Mouse (Mus musculus) heart, embryonic 12.5 days (tissue): ENCODE measurements around the gene Fam166a. TPM values are rescaled to one million over a fixed set of nuclear protein-coding genes. Genes with fewer than 3 reads are reported as not detected.
"Not testable (repeated sequence)": the region's sequence is repeated elsewhere in the genome, so short reads cannot be mapped to it uniquely, and the experiment has no call there.

Experiments used
- ATAC-seq: fragments of 200-750 bp; cut with Nextera tagmentation; 2 replicates; pipeline ENCODE4 v1.8.0; 2017; ENCODE audit warnings: moderate TSS enrichment, moderate library complexity; ENCODE audit not compliant: insufficient number of reproducible peaks, low FRiP score
- H3K27ac ChIP-seq: fragments of 300-500 bp; sonication (generic); 2 replicates; pipeline ENCODE4 v1.5.1; 2016; ENCODE audit warnings: mild to moderate bottlenecking, moderate library complexity; ENCODE audit not compliant: poor library complexity, severe bottlenecking
- H3K27me3 ChIP-seq: fragments of 300-500 bp; sonication (generic); replicated peaks from 2 replicates; pipeline ENCODE4 v1.6.1; 2016; ENCODE audit warnings: mild to moderate bottlenecking, moderate library complexity
- H3K36me3 ChIP-seq: fragments of 300-500 bp; sonication (generic); 2 replicates; pipeline ENCODE4 v1.6.1; 2016; ENCODE audit warnings: mild to moderate bottlenecking, moderate library complexity
- H3K4me1 ChIP-seq: fragments of 300-500 bp; sonication (generic); replicated peaks from 2 replicates; pipeline ENCODE4 v1.6.1; 2016; ENCODE audit warnings: mild to moderate bottlenecking
- H3K4me2 ChIP-seq: fragments of 300-500 bp; sonication (generic); 2 replicates; pipeline ENCODE4 v1.6.1; 2016; ENCODE audit warnings: mild to moderate bottlenecking, moderate library complexity
- H3K4me3 ChIP-seq: fragments of 300-500 bp; sonication (generic); 2 replicates; pipeline ENCODE4 v1.5.1; 2016; ENCODE audit warnings: mild to moderate bottlenecking
- H3K9ac ChIP-seq: fragments of 300-500 bp; sonication (generic); 2 replicates; pipeline ENCODE4 v1.6.1; 2016; ENCODE audit warnings: mild to moderate bottlenecking, moderate library complexity
- H3K9me3 ChIP-seq: fragments of 300-500 bp; sonication (generic); replicated peaks from 2 replicates; pipeline ENCODE4 v1.6.1; 2016; ENCODE audit warnings: mild to moderate bottlenecking, moderate library complexity
- WGBS: fragments of 180-500 bp; shearing (Covaris S2); methylation state at CpG from one replicate; pipeline ENCODE4 v1.1.7; 2016; 5-methylcytosine and 5-hydroxymethylcytosine counted together
- polyA plus RNA-seq: library from polyadenylated mRNA; unstranded; fragments of >200 nt; fragmentation: Nextera tagmentation; extraction: Ambion mirVana; gene quantifications from 2 replicates; pipeline ENCODE4 v1.2.1, GENCODE M21; 2016

The Fam166a gene
- polyA plus RNA-seq, 1 experiment from 2014 or later: not detected

- Histone ChIP-seq H3K4me1 (peaks cover 14% of the 10 kb centered on the region), H3K9me3 (no peaks in the 10 kb centered on the region), H3K9ac (no peak within 1 kb of the TSS), H3K4me3 (no peak within 1 kb of the TSS), H3K27me3 (peaks cover 25% of the 10 kb centered on the region), H3K36me3 (peaks cover 54% of the 10 kb centered on the region), H3K4me2 (no peak within 1 kb of the TSS), H3K27ac (no peak within 1 kb of the TSS)
- 88% methylated on average over 10 of the region's 10 CpGs for WGBS
- no peak for ATAC-seq
Measured at GRCm38 (mm10) chr2:25246183-25247072, 27.9 kb downstream of the Fam166a start, which contains the start of gene AL732309.1. Gene AL732309.1 (minus strand): TSS chr2:25246863.

- Histone ChIP-seq H3K9me3 (no peaks in the 10 kb centered on the region), H3K27me3 (no peaks in the 10 kb centered on the region), H3K4me3 (no peak overlapping the region), H3K9ac (no peak overlapping the region), H3K36me3 (peaks cover 54% of the 10 kb centered on the region), H3K4me1 (peaks cover 17% of the 10 kb centered on the region), H3K27ac (no peak overlapping the region), H3K4me2 (no peak overlapping the region)
- 78% methylated on average over 1 of the region's 1 CpGs for WGBS
- no peak for ATAC-seq
Measured at GRCm38 (mm10) chr2:25252331-25252730, 33.8 kb downstream of the Fam166a start.

GRCm38 (mm10) chr2:25255284-25255779, 36.8 kb downstream of the Fam166a start, which contains the start of gene Tmem203:
Gene Tmem203 (plus strand): TSS chr2:25255439.
- Histone ChIP-seq H3K27me3 (no peaks in the 10 kb centered on the region), H3K4me1 (peaks cover 17% of the 10 kb centered on the region), H3K36me3 (peaks cover 25% of the 10 kb centered on the region), H3K4me3 (peak within 1 kb of the TSS; percentile 71), H3K9me3 (no peaks in the 10 kb centered on the region), H3K27ac (peak within 1 kb of the TSS; percentile 55), H3K4me2 (peak within 1 kb of the TSS; percentile 99), H3K9ac (peak within 1 kb of the TSS; percentile 91)
- under 1% methylated on average over 39 of the region's 39 CpGs for WGBS
- peak; percentile 89 for ATAC-seq

- Histone ChIP-seq H3K4me1 (peaks cover 17% of the 10 kb centered on the region), H3K4me3 (peak overlapping the region; percentile 71), H3K4me2 (peak overlapping the region; percentile 99), H3K36me3 (peaks cover 12% of the 10 kb centered on the region), H3K9ac (peak overlapping the region; percentile 91)
- H3K27me3 ChIP-seq, H3K9me3 ChIP-seq, H3K27ac ChIP-seq, ATAC-seq: not testable (repeated sequence)
- 57% methylated on average over 12 of the region's 12 CpGs for WGBS
Measured at GRCm38 (mm10) chr2:25256443-25257109, 38.0 kb downstream of the Fam166a start.

GRCm38 (mm10) chr2:25257250-25257649, 38.7 kb downstream of the Fam166a start:
- peaks cover 17% of the 10 kb centered on the region for H3K4me1 ChIP-seq
- not testable (repeated sequence) for H3K27me3 ChIP-seq, H3K9ac ChIP-seq, H3K9me3 ChIP-seq, H3K4me3 ChIP-seq, H3K27ac ChIP-seq, H3K36me3 ChIP-seq, H3K4me2 ChIP-seq, ATAC-seq
- 80% methylated on average over 5 of the region's 5 CpGs for WGBS

- Histone ChIP-seq H3K36me3 (no peaks in the 10 kb centered on the region), H3K4me3 (no peak overlapping the region), H3K9ac (no peak overlapping the region), H3K9me3 (no peaks in the 10 kb centered on the region), H3K27me3 (peaks cover 6% of the 10 kb centered on the region), H3K27ac (no peak overlapping the region), H3K4me1 (peaks cover 25% of the 10 kb centered on the region), H3K4me2 (no peak overlapping the region)
- 48% methylated on average over 2 of the region's 2 CpGs for WGBS
- ATAC-seq: no peak
Measured at GRCm38 (mm10) chr2:25258887-25259286, 40.3 kb downstream of the Fam166a start.

- no peak; the same call in 1 of the 2 replicates for ATAC-seq
Measured at GRCm38 (mm10) chr2:25261870-25262269, 43.3 kb downstream of the Fam166a start.

GRCm38 (mm10) chr2:25262291-25262767, 43.8 kb downstream of the Fam166a start, which contains the start of gene Tprn:
Gene Tprn (plus strand): TSS chr2:25262618.
- Histone ChIP-seq H3K4me3 (peak within 1 kb of the TSS; percentile 77), H3K9me3 (no peaks in the 10 kb centered on the region), H3K27me3 (peaks cover 18% of the 10 kb centered on the region), H3K36me3 (no peaks in the 10 kb centered on the region), H3K27ac (no peak within 1 kb of the TSS), H3K4me1 (peaks cover 38% of the 10 kb centered on the region), H3K9ac (peak within 1 kb of the TSS; percentile 74), H3K4me2 (peak within 1 kb of the TSS; percentile 93)
- WGBS: under 1% methylated on average over 39 of the region's 39 CpGs
- ATAC-seq: peak; percentile 97

More at GRCm38 (mm10) chr2:25261870-25262269, 43.3 kb downstream of the Fam166a start:
- no peak overlapping the region for H3K27ac ChIP-seq
- peaks cover 18% of the 10 kb centered on the region for H3K27me3 ChIP-seq
- no peaks in the 10 kb centered on the region for H3K36me3 ChIP-seq
- H3K9ac ChIP-seq: no peak overlapping the region; the same call in 1 of the 2 replicates
- H3K4me3 ChIP-seq: peak overlapping the region; percentile 77
- H3K4me1 ChIP-seq: peaks cover 34% of the 10 kb centered on the region
- H3K9me3 ChIP-seq: no peaks in the 10 kb centered on the region
- WGBS: 45% methylated on average over 12 of the region's 12 CpGs
- peak overlapping the region; percentile 93 for H3K4me2 ChIP-seq

- peak; percentile 12 for ATAC-seq
- no peaks in the 10 kb centered on the region for H3K9me3 ChIP-seq
- H3K4me3 ChIP-seq: peak overlapping the region; percentile 77
- peaks cover 18% of the 10 kb centered on the region for H3K27me3 ChIP-seq
- H3K9ac ChIP-seq: peak overlapping the region; percentile 74
- H3K27ac ChIP-seq: no peak overlapping the region
- H3K4me2 ChIP-seq: peak overlapping the region; percentile 93
- no peaks in the 10 kb centered on the region for H3K36me3 ChIP-seq
- under 1% methylated on average over 80 of the region's 82 CpGs for WGBS
- H3K4me1 ChIP-seq: peaks cover 43% of the 10 kb centered on the region
Measured at GRCm38 (mm10) chr2:25262795-25263622, 44.5 kb downstream of the Fam166a start.

- 23% methylated on average over 12 of the region's 12 CpGs for WGBS
- H3K9ac ChIP-seq: peak overlapping the region; percentile 74
- H3K4me3 ChIP-seq: peak overlapping the region; percentile 77
Measured at GRCm38 (mm10) chr2:25263623-25264285, 45.2 kb downstream of the Fam166a start.

More at GRCm38 (mm10) chr2:25263623-25264285, 45.2 kb downstream of the Fam166a start:
- no peak overlapping the region for H3K27ac ChIP-seq
- H3K4me2 ChIP-seq: peak overlapping the region; percentile 93
- no peaks in the 10 kb centered on the region for H3K9me3 ChIP-seq
- ATAC-seq: no peak
- 0 out of 2 replicates have a peak, but pooled peaks cover 5% of the 10 kb centered on the region for H3K36me3 ChIP-seq
- peaks cover 43% of the 10 kb centered on the region for H3K4me1 ChIP-seq
- H3K27me3 ChIP-seq: peaks cover 18% of the 10 kb centered on the region
